Mouse (Mus musculus): ENCODE results near the gene Slc23a2. TPM values are rescaled to one million over a fixed set of nuclear protein-coding genes. Genes with fewer than 3 reads are reported as not detected.

Slc23a2 gene
- polyA plus RNA-seq, 1 experiment from 2014 or later = 44.6 TPM

- no peak for DNase-seq (ENCODE audit: low spot score)
- no peak overlapping the region for H3K9ac ChIP-seq
- no peak for ATAC-seq (ENCODE audit: low FRiP score)
- H3K4me3 ChIP-seq (replicated peaks; ENCODE audit: low read length) = no peak overlapping the region
- H3K27ac ChIP-seq = no peak overlapping the region
- H3K4me1 ChIP-seq (replicated peaks; ENCODE audit: control insufficient read depth, insufficient read depth, low read length) = peaks cover 1% of the 10 kb centered on the region; the same call in 1 of the 2 replicates
- H3K36me3 ChIP-seq (replicated peaks; ENCODE audit: control insufficient read depth, insufficient read depth) = no peaks in the 10 kb centered on the region
- no peak overlapping the region for H3K4me2 ChIP-seq (replicated peaks)
- WGBS = 82% methylated on average over 5 of the region's 5 CpGs
- no peaks in the 10 kb centered on the region for H3K9me3 ChIP-seq (ENCODE audit: control insufficient read depth, low read length)
- no peaks in the 10 kb centered on the region for H3K27me3 ChIP-seq (ENCODE audit: control insufficient read depth, insufficient read depth, low read length)
Measured at GRCm38 (mm10) chr2:132036326-132036725, 108.6 kb downstream of the Slc23a2 start.

- no peak for DNase-seq (ENCODE audit: low spot score)
- Histone ChIP-seq H3K36me3 (replicated peaks; ENCODE audit: control insufficient read depth, insufficient read depth) (no peaks in the 10 kb centered on the region), H3K4me3 (replicated peaks; ENCODE audit: low read length) (no peak overlapping the region), H3K27ac (no peak overlapping the region), H3K9me3 (ENCODE audit: control insufficient read depth, low read length) (no peaks in the 10 kb centered on the region), H3K9ac (no peak overlapping the region), H3K27me3 (ENCODE audit: control insufficient read depth, insufficient read depth, low read length) (no peaks in the 10 kb centered on the region), H3K4me1 (replicated peaks; ENCODE audit: control insufficient read depth, insufficient read depth, low read length) (peaks cover 10% of the 10 kb centered on the region; the same call in 1 of the 2 replicates), H3K4me2 (replicated peaks) (no peak overlapping the region)
- WGBS = 53% methylated on average over 11 of the region's 11 CpGs
- ATAC-seq (ENCODE audit: low FRiP score) = no peak
Measured at GRCm38 (mm10) chr2:132035470-132035835, 109.5 kb downstream of the Slc23a2 start.

GRCm38 (mm10) chr2:132034590-132035469, 110.1 kb downstream of the Slc23a2 start:
- Histone ChIP-seq H3K9ac (no peak overlapping the region), H3K27ac (no peak overlapping the region), H3K27me3 (ENCODE audit: control insufficient read depth, insufficient read depth, low read length) (no peaks in the 10 kb centered on the region), H3K4me1 (replicated peaks; ENCODE audit: control insufficient read depth, insufficient read depth, low read length) (peaks cover 11% of the 10 kb centered on the region; the same call in 1 of the 2 replicates), H3K4me3 (replicated peaks; ENCODE audit: low read length) (no peak overlapping the region), H3K4me2 (replicated peaks) (no peak overlapping the region), H3K36me3 (replicated peaks; ENCODE audit: control insufficient read depth, insufficient read depth) (no peaks in the 10 kb centered on the region), H3K9me3 (ENCODE audit: control insufficient read depth, low read length) (no peaks in the 10 kb centered on the region)
- DNase-seq (ENCODE audit: low spot score) (no peak), ATAC-seq (ENCODE audit: low FRiP score) (no peak)
- WGBS = 52% methylated on average over 4 of the region's 4 CpGs

GRCm38 (mm10) chr2:132031364-132032095, 113.4 kb downstream of the Slc23a2 start:
- DNase-seq (ENCODE audit: low spot score) (no peak), ATAC-seq (ENCODE audit: low FRiP score) (no peak)
- WGBS = 61% methylated on average over 11 of the region's 11 CpGs
- no peak overlapping the region for H3K4me3 ChIP-seq (replicated peaks; ENCODE audit: low read length)
- H3K4me2 ChIP-seq (replicated peaks) = peak overlapping the region; percentile 75
- no peaks in the 10 kb centered on the region for H3K36me3 ChIP-seq (replicated peaks; ENCODE audit: control insufficient read depth, insufficient read depth)
- peak overlapping the region; percentile 92 for H3K27ac ChIP-seq
- H3K9me3 ChIP-seq (ENCODE audit: control insufficient read depth, low read length) = no peaks in the 10 kb centered on the region
- no peaks in the 10 kb centered on the region for H3K27me3 ChIP-seq (ENCODE audit: control insufficient read depth, insufficient read depth, low read length)
- peak overlapping the region; percentile 80 for H3K9ac ChIP-seq
- peaks cover 30% of the 10 kb centered on the region for H3K4me1 ChIP-seq (replicated peaks; ENCODE audit: control insufficient read depth, insufficient read depth, low read length)

DNA sequence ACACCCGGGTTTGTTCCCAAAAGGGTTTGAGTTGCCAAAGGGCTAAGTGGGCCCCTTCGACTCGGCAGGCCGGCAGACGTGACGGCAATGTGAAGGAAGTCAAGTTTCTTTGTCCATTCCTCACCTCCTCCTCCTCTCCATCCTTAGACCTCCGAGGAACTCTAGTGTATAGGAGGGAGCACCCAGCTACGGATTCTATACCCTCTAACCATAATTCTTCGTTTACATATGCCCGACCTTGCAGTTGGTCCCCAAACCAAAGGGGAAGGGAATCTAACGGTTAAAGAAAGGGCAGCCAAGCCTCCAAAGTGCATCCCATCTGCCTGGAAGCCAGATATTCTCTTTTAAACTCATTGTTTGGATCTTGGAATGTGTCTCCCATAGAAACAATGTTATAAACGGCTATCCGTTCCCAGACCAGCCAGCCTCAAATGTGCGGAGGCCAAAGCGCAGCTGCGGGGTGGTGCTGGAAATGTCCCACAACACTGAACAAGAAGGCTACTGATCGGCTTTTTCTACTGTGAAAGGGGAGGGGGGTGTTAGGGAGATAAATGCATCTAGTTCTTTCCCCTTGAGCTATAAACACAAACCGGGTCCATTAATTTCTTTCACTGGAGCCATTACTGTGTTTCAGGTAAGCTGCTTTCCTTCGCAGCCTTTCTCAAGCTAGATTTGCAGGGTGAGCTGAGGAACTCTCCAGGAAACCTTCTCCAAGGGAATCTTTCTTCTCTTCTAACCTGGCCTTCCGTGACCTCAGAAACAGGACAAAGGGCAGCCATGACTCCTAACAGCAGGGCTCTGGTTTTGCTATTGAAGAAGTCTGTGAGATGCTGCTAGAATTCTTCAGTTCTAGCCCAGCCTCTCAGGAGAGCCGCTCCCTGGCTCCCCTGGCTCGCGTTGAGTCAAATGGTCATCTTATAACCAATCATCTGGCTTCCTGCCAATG, 114.2 kb downstream of the Slc23a2 start:
- H3K27me3 ChIP-seq (ENCODE audit: control insufficient read depth, insufficient read depth, low read length) = no peaks in the 10 kb centered on the region
- H3K4me2 ChIP-seq (replicated peaks) = peak overlapping the region; percentile 75
- DNase-seq (ENCODE audit: low spot score) = peak; percentile 70
- peak overlapping the region; percentile 92 for H3K27ac ChIP-seq
- no peaks in the 10 kb centered on the region for H3K36me3 ChIP-seq (replicated peaks; ENCODE audit: control insufficient read depth, insufficient read depth)
- peak; percentile 29 for ATAC-seq (ENCODE audit: low FRiP score)
- H3K9ac ChIP-seq = peak overlapping the region; percentile 80
- H3K4me1 ChIP-seq (replicated peaks; ENCODE audit: control insufficient read depth, insufficient read depth, low read length) = peaks cover 30% of the 10 kb centered on the region
- H3K9me3 ChIP-seq (ENCODE audit: control insufficient read depth, low read length) = no peaks in the 10 kb centered on the region
- 4% methylated on average over 23 of the region's 23 CpGs for WGBS
- H3K4me3 ChIP-seq (replicated peaks; ENCODE audit: low read length) = peak overlapping the region; percentile 58

DNA sequence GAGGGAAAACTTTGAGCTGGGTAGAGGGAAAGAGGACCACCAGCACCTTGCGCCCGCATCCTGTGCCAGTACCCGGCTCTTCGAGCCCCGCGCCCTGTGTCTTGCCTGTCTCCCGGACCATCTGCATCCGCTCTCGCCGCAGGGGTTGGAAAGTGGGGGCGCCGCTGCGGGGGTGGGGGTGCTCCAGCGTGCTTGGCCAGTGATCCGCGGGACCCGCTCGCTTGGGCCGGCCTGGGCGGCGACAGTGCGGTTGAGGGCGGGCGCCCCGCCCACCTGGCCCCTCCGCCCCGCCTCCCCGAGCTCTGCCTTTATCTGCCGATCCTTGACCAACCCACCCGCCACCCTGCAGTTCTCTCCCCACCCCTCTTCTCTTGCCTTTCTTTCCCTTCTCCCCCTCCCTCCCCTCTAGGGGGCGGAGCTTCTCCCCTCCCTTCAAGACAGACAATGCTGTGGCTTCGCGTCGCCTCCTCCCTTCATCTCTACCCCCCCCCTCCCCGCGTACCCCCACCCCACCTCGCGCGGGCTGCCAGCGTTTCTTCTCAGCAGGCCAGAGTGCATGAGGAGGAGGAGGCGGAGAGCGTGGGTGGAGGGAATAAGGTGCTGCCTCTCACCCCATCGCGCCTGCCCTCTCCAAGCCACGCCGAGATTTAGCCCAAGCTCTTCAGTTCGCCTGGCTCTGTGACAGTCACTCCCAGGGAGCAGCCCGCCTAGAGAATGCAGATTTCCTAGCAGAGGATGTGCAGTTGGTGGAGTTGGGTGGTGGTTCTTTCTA, 115.1 kb downstream of the Slc23a2 start, which contains the start of gene Rassf2:
Gene Rassf2 (minus strand): TSS at position 613 of the 772 bp plus-strand sequence.
- peak within 1 kb of the TSS; percentile 92 for H3K27ac ChIP-seq
- peak within 1 kb of the TSS; percentile 80 for H3K9ac ChIP-seq
- no peaks in the 10 kb centered on the region for H3K9me3 ChIP-seq (ENCODE audit: control insufficient read depth, low read length)
- WGBS = under 1% methylated on average over 34 of the region's 48 CpGs
- ATAC-seq (ENCODE audit: low FRiP score) = peak; percentile 93
- H3K4me2 ChIP-seq (replicated peaks) = peak within 1 kb of the TSS; percentile 75
- no peaks in the 10 kb centered on the region for H3K27me3 ChIP-seq (ENCODE audit: control insufficient read depth, insufficient read depth, low read length)
- H3K4me1 ChIP-seq (replicated peaks; ENCODE audit: control insufficient read depth, insufficient read depth, low read length) = peaks cover 30% of the 10 kb centered on the region
- H3K4me3 ChIP-seq (replicated peaks; ENCODE audit: low read length) = peak within 1 kb of the TSS; percentile 58
- no peaks in the 10 kb centered on the region for H3K36me3 ChIP-seq (replicated peaks; ENCODE audit: control insufficient read depth, insufficient read depth)
- DNase-seq (ENCODE audit: low spot score) = peak; percentile 82

- H3K4me1 ChIP-seq (replicated peaks; ENCODE audit: control insufficient read depth, insufficient read depth, low read length) = peaks cover 30% of the 10 kb centered on the region
- peak overlapping the region; percentile 80 for H3K9ac ChIP-seq
- H3K36me3 ChIP-seq (replicated peaks; ENCODE audit: control insufficient read depth, insufficient read depth) = no peaks in the 10 kb centered on the region
- DNase-seq (ENCODE audit: low spot score) (no peak), ATAC-seq (ENCODE audit: low FRiP score) (peak; percentile 13)
- peak overlapping the region; percentile 73 for H3K27ac ChIP-seq
- H3K4me2 ChIP-seq (replicated peaks) = peak overlapping the region; percentile 75
- H3K27me3 ChIP-seq (ENCODE audit: control insufficient read depth, insufficient read depth, low read length) = no peaks in the 10 kb centered on the region
- H3K9me3 ChIP-seq (ENCODE audit: control insufficient read depth, low read length) = no peaks in the 10 kb centered on the region
- WGBS = under 1% methylated on average over 36 of the region's 36 CpGs
- H3K4me3 ChIP-seq (replicated peaks; ENCODE audit: low read length) = peak overlapping the region; percentile 58
Measured at GRCm38 (mm10) chr2:132028894-132029605, 115.9 kb downstream of the Slc23a2 start.

DNA sequence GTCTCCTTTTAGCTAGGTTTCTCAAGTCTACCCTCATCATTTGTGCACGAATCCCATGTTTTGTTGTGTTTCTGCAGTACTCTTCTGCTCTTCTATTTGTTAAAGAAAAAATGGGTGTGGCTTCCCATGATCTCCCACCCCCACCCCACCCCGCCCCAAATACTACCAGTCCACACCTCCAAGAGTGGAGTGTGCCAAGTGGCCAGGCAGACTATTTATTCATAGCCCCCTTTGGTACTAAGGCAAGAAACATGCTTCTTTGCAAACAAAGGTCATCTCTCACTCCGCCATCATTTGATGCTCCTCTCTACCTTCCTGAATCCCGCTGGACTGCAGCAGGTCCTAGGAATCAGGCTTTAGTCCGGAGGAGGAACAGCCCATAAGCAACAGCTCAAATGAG, 116.8 kb downstream of the Slc23a2 start:
- H3K4me1 ChIP-seq (replicated peaks; ENCODE audit: control insufficient read depth, insufficient read depth, low read length) = peaks cover 30% of the 10 kb centered on the region
- H3K9me3 ChIP-seq (ENCODE audit: control insufficient read depth, low read length) = no peaks in the 10 kb centered on the region
- no peaks in the 10 kb centered on the region for H3K27me3 ChIP-seq (ENCODE audit: control insufficient read depth, insufficient read depth, low read length)
- WGBS = 33% methylated on average over 5 of the region's 5 CpGs
- no peaks in the 10 kb centered on the region for H3K36me3 ChIP-seq (replicated peaks; ENCODE audit: control insufficient read depth, insufficient read depth)
- peak overlapping the region; percentile 75 for H3K4me2 ChIP-seq (replicated peaks)
- no peak for ATAC-seq (ENCODE audit: low FRiP score)
- H3K9ac ChIP-seq = peak overlapping the region; percentile 80
- no peak for DNase-seq (ENCODE audit: low spot score)
- H3K4me3 ChIP-seq (replicated peaks; ENCODE audit: low read length) = peak overlapping the region; percentile 58
- no peak overlapping the region for H3K27ac ChIP-seq
